Comparison of ENCODE assay signal across 26 mouse cellular contexts in the genomic region with DNA sequence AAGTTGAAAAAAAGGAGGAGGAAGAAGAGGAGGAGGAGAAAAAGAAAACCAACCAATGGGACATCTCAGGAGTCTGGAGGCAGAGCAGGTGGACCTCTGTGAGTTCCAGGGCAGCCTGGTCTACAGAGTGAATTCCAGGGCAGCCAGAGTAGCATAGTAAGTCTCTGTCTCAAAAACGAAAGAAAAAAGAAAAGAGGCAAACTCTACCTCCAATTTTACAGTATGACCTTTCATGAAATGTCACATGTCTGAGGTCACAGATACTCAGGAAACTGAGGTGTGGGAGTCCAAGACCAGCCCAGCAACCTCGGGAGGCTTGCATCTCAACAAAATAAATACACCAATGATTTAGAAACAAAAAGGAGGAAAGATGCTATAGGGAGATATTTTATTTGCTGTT.
"Had no signal": no experiment of that assay in that cellular context is flagged by ENCODE, and none has a peak within 500 bp of the region (broad histone marks: within the 10 kb centered on the region; RNA-seq: fewer than 3 reads in every experiment).

No protein-coding gene starts in this region.

- DNase-seq: gastrocnemius, postnatal 14 days; gastrocnemius, postnatal 36 days; heart, adult 11 months; heart, adult 2 months; heart, postnatal 14 days; heart, postnatal 36 days; kidney, adult 11 months; kidney, adult 2 months; kidney, adult 9 months; kidney, postnatal 14 days; kidney, postnatal 36 days had no signal

- ATAC-seq: hindbrain, postnatal 0 days; intestine, embryonic 16.5 days; liver, embryonic 12.5 days had no signal

- H3K4me3 ChIP-seq: heart, adult 2 months; heart, embryonic 13.5 days; heart, embryonic 15.5 days; hindbrain, embryonic 13.5 days; hindbrain, embryonic 15.5 days; kidney, embryonic 15.5 days; layer of hippocampus, adult 2 months; left cerebral cortex, adult 2 months; limb, embryonic 13.5 days; limb, embryonic 15.5 days; liver, embryonic 12.5 days had no signal

- H3K9ac ChIP-seq: heart, embryonic 13.5 days; heart, embryonic 15.5 days; hindbrain, embryonic 13.5 days; hindbrain, embryonic 15.5 days; kidney, embryonic 15.5 days; limb, embryonic 13.5 days; limb, embryonic 15.5 days; liver, embryonic 12.5 days; liver, embryonic 14.5 days had no signal

- H3K4me2 ChIP-seq: heart, embryonic 11.5 days; heart, embryonic 13.5 days; heart, embryonic 15.5 days; hindbrain, embryonic 13.5 days; hindbrain, embryonic 15.5 days; kidney, embryonic 15.5 days; limb, embryonic 13.5 days; limb, embryonic 15.5 days; liver, embryonic 12.5 days had no signal

- H3K27ac ChIP-seq: heart, adult 2 months; heart, embryonic 13.5 days; heart, embryonic 15.5 days; hindbrain, embryonic 13.5 days; hindbrain, embryonic 15.5 days; hindbrain, postnatal 0 days; kidney, embryonic 15.5 days; kidney, postnatal 0 days; layer of hippocampus, adult 2 months; left cerebral cortex, adult 2 months; limb, embryonic 13.5 days; limb, embryonic 15.5 days; liver, embryonic 12.5 days; liver, embryonic 14.5 days had no signal

- H3K9me3 ChIP-seq: heart, embryonic 15.5 days; hindbrain, embryonic 13.5 days; hindbrain, embryonic 15.5 days; kidney, embryonic 15.5 days; limb, embryonic 15.5 days; liver, embryonic 12.5 days had no signal

- H3K36me3 ChIP-seq: heart, embryonic 13.5 days; heart, embryonic 15.5 days; hindbrain, embryonic 13.5 days; hindbrain, embryonic 15.5 days; kidney, embryonic 15.5 days; limb, embryonic 13.5 days; limb, embryonic 15.5 days; liver, embryonic 12.5 days had no signal

- H3K27me3 ChIP-seq: heart, embryonic 13.5 days; heart, embryonic 15.5 days; hindbrain, embryonic 13.5 days; hindbrain, embryonic 15.5 days; kidney, embryonic 15.5 days; limb, embryonic 13.5 days; limb, embryonic 15.5 days had no signal

- H3K4me1 ChIP-seq: heart, embryonic 13.5 days; heart, embryonic 15.5 days; hindbrain, embryonic 13.5 days; hindbrain, embryonic 15.5 days; kidney, embryonic 15.5 days; limb, embryonic 13.5 days; limb, embryonic 15.5 days; liver, embryonic 12.5 days had no signal
